Mouse (Mus musculus) spleen, adult 18-20 months (tissue): ENCODE measurements around the gene Nptn.

ENCODE experiments used
- DNase-seq, 2 experiments: peaks; one replicate each; pipeline ENCODE4 v3.0.0; 2022; ENCODE audit warnings: mixed read lengths in 2 of 2

Nptn gene

GRCm38 (mm10) chr9:58701751-58702150 is 119.7 kb downstream of the Nptn start:
- no peak for DNase-seq

GRCm38 (mm10) chr9:58703766-58704165 is 121.7 kb downstream of the Nptn start:
- no peak for DNase-seq

GRCm38 (mm10) chr9:58706024-58706423 is 124.0 kb downstream of the Nptn start:
- DNase-seq: no peak
